Mouse (Mus musculus) left cerebral cortex, postnatal 14 days (tissue): ENCODE data around the gene Polg2. TPM values are rescaled to one million over a fixed set of nuclear protein-coding genes. Genes with fewer than 3 reads are reported as not detected.
"Not testable (repeated sequence)": the region's sequence is repeated elsewhere in the genome, so short reads cannot be mapped to it uniquely, and the experiment has no call there.

Experiments used
- DNase-seq, 2 experiments: peaks; one replicate each; pipeline ENCODE4 v3.0.0; 2021 to 2022; ENCODE audit warnings: low spot score in 2 of 2, mixed read lengths in 1 of 2
- intact Hi-C: fragments of 180-260 bp; cut with DNase I; formaldehyde crosslinking; loops from one replicate; pipeline ENCODE4 v1.15.1; 2025
- long read RNA-seq, 2 experiments: library from polyadenylated mRNA; stranded (forward); transcript quantifications; one replicate each; pipeline ENCODE4 v2.0.0; 2021
- total RNA-seq, 2 experiments: library from RNA; stranded (reverse); gene quantifications; 2 replicates each; pipeline ENCODE4 v1.2.3; 2021

Polg2 gene
- total RNA-seq: 1 to 10 TPM; 3.6 to 4.3 TPM
- long read RNA-seq, experiment 1, partial matches to known transcripts: 0 of 2 reads
- long read RNA-seq, experiment 1, other reads (novel, unspliced or antisense): 2 of 2 reads
- long read RNA-seq, experiment 2: 0 reads

GRCm38 (mm10) chr11:106779388-106780088 lies at the start of gene Polg2:
Gene Polg2 (minus strand): TSS chr11:106779537.
- intact Hi-C loops: loop anchor here (10.0 kb wide), 1 partner anchor 525 kb away; the partner anchor contains the start of genes Ftsj3 and Psmc5

GRCm38 (mm10) chr11:106828079-106828478 lies 48.7 kb upstream of the Polg2 start:
- intact Hi-C loops: no loop called here
- DNase-seq: no peak

More at GRCm38 (mm10) chr11:106779388-106780088, at the start of gene Polg2:
- DNase-seq: peak; percentile 89 to 94

- intact Hi-C loops: no loop called here
Measured at GRCm38 (mm10) chr11:106824403-106824802, 45.1 kb upstream of the Polg2 start.

GRCm38 (mm10) chr11:106823741-106824140 lies 44.4 kb upstream of the Polg2 start:
- DNase-seq: no peak
- intact Hi-C loops: no loop called here

More at GRCm38 (mm10) chr11:106824403-106824802, 45.1 kb upstream of the Polg2 start:
- DNase-seq: no peak

DNA sequence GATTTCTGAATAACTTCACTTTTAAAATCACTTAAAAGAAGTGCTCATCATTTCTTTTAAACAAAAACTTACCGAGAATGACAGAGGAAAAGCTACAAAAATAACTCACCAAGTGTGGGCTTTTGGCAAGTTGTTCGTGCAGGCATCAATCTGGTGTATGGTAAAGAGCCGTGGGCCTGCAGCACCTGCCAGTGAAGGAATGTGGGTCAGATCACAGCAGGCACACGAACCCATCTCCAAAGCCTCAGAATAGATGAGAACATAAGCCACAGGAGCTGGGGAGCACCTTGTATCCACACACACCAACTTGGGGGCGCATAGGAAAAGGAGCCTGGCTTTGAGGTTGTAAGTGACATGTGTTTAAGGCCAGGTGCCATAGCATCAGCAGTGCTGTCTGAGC lies 43.6 kb upstream of the Polg2 start:
- peak in 1 of 2 experiments; percentile 66 for DNase-seq
- intact Hi-C loops: no loop called here

DNA sequence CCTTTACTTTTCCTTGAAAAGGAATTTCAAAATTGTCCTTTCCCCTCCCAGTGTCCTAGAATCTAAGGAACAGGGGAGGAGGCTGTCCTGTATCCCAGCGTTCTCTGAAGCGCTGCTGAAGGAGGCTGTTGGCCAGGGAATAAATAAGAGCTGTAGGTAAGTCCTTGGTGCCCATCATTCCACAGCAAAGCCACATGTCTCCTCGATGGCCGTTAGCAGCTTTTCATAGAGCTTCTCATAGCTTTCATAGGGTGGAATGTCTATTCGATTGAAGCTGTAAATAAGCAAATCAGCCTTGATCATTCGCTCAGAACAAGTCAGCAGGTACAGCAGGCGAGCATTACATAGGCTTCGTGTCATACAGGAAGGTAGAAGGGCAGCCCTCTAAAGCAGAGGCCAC lies 43.2 kb upstream of the Polg2 start:
- intact Hi-C loops: no loop called here
- DNase-seq: no peak

DNA sequence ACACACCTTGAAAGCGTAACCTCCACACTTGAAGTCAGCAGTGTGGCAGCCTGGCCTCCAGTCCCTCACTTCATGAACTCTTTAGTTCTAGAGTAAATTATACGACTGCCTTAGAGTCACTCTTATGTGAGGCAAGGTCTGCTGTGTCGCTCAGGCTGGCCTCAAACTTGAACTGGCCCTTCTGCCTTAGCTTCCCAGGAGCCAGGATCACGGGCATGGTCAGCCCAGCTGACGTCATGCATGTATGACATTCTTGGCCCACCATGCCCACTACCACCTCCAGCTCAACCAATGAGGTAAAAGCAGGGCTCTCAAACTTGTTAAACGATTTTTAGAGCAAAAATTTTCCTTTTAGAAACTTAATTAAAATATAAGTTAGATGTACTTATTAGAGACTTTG lies 42.1 kb upstream of the Polg2 start:
- DNase-seq: no peak
- intact Hi-C loops: no loop called here

DNA sequence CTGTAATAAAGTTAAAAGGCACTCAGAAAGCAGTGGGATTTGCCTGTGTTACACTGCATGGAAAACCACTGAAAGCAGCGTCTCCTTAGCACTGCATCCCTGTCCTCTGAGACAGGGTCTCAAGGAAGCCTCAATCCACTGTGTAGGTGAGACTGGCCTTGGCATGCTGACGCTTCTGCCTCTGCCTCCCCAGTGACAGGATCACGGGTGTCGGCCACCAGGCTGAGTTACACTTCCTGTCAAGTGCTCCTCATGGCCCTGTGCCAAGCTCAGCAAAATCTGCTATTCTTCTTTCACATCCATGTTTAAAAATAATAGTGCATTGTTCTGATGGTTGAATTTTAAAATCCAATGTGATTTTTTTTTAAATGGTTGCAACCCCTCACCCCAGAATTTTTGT lies 41.6 kb upstream of the Polg2 start:
- peak in 1 of 2 experiments; percentile 50 for DNase-seq
- intact Hi-C loops: no loop called here

GRCm38 (mm10) chr11:106820252-106820651 lies 40.9 kb upstream of the Polg2 start:
- intact Hi-C loops: no loop called here
- no peak for DNase-seq

- intact Hi-C loops: no loop called here
- no peak for DNase-seq
Measured at GRCm38 (mm10) chr11:106819595-106819994, 40.3 kb upstream of the Polg2 start.

- no peak for DNase-seq
Measured at GRCm38 (mm10) chr11:106818341-106818740, 39.0 kb upstream of the Polg2 start.

GRCm38 (mm10) chr11:106817808-106818207 lies 38.5 kb upstream of the Polg2 start:
- intact Hi-C loops: no loop called here
- no peak for DNase-seq

More at GRCm38 (mm10) chr11:106818341-106818740, 39.0 kb upstream of the Polg2 start:
- intact Hi-C loops: no loop called here

DNA sequence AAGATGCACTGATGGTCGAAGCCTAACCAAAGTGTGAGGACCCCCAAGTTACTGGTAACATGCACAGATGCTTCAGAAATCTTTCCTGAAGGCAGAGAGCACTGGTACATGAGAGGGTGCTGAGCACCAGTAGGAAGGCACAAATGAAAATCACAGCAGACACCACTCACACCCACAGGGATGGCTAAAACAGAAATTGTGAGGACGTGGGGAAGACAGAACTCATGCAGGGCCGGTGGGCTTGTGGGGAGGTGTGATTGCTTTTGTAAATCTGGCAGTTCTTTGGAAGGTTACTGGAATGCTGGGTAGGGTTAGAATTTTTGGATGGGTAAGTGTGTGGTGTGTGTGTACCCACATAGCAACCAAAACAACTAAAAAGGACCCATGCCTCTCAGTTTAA lies 37.8 kb upstream of the Polg2 start:
- intact Hi-C loops: no loop called here
- DNase-seq: no peak

- intact Hi-C loops: no loop called here
- no peak for DNase-seq
Measured at GRCm38 (mm10) chr11:106816316-106816715, 37.0 kb upstream of the Polg2 start.

GRCm38 (mm10) chr11:106815761-106816160 lies 36.4 kb upstream of the Polg2 start:
- intact Hi-C loops: no loop called here
- DNase-seq: no peak

DNA sequence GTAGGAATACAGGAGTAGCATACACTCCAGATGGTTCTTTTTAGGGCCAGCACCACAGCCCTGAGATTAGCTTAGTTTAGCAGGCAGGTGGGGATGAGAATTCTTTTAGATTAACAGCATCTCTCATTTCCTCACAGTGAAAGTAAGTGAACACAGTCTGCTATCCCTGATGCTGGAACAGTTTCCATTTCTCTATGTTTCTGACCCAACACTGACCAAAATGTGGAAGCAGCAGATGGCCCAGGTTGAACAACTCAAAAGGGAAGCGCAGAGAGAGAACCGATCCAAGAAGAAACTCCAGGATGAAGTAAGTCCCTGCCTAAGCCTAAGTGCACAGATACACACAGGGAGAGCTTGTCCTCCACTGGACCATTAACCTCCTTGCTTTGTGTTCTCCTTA lies 36.0 kb upstream of the Polg2 start:
- no peak for DNase-seq
- intact Hi-C loops: no loop called here

DNA sequence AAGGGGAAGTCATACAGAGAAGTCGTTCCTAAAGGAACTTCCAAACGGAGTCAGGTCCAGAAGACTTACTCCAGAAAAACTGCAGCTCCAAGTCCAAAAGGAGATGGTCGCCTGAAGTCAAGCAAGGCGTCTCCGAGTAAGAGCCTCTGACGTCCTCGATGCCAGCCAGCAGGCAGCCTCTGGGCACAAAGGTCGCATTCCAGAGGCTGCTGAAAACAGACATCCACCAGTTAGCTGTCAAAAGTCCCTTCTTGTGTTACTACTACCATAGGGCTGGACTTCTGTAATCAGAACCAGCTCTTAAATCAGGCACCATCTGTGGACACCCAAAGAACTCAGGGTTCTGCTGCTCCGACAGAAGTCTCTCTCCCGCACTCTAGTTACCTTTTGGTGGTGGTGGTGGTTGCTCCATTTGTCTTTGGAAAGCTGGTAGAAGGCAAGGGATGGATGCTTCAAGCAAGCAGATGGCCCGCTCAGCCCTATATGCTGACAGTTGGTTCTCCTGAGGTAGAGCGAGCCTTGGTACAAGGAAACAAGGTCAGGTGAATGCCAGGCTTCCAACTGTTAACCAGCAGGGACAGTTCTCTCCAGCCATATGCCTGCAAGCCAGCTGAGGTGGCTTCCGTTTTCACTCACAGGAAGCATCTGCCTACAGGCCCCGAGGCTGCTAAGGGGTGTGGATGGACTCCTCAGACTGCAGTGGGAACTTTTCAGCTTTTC lies 35.4 kb upstream of the Polg2 start:
- DNase-seq: no peak
- intact Hi-C loops: no loop called here

GRCm38 (mm10) chr11:106812410-106813136 lies 33.2 kb upstream of the Polg2 start:
- intact Hi-C loops: no loop called here
- DNase-seq: no peak

DNA sequence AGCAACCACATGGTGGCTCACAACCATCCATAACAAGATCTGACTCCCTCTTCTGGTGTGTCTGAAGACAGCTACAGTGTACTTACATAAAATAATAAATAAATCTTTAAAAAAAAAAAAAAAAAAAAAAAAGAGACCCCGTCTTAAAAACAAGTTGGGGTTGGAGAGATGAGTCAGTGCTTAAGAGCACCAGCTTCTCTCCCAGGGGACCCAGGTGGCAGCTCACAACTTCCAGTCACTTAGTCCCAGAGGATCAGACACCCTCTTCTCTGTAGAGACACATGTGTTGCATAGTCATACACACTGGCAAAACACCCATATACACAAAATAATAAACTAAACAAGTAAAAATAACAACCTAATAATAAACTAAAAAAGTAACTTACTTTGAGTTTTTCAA lies 28.1 kb upstream of the Polg2 start:
- intact Hi-C loops, DNase-seq: not testable (repeated sequence)

DNA sequence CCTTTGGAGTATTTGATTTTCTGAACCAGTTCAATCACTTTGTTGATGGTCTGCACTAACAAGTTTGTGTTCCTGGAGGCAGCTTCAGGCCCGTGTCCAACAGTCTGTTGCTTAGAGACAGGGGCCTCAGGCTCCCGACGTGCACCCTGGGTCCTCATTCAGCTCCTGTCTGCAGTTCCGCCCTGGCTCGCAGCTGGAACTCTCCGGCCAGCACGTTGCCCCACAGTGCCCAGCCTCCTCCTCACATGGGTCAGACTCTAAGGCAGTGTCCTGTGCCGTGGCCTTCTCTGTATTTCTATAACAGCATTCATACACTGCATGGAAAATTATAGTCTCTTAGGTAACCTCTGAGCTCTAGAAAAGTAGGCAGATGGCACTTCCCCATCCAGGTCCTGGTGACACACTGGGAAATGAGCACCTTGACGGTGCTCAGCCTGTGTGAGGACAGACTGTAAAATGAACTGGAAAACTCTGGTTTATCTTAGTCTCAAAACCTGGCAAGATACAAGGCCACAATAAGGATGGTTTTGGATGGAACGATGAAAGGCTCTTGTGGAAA lies 22.8 kb upstream of the Polg2 start:
- intact Hi-C loops: no loop called here
- no peak for DNase-seq
